Mouse (Mus musculus): Measurements from ENCODE around the gene Zfp931. TPM values are rescaled to one million over a fixed set of nuclear protein-coding genes. Genes with fewer than 3 reads are reported as not detected.
"Not testable (repeated sequence)": the region's sequence is repeated elsewhere in the genome, so short reads cannot be mapped to it uniquely, and the experiment has no call there.

Gene Zfp931
- polyA plus RNA-seq (2012; fragmentation: generic; extraction: Trizol) = 1.5 TPM
- long read RNA-seq, experiment 1, partial matches to known transcripts = 0 of 4 reads
- long read RNA-seq, experiment 1, other reads (novel, unspliced or antisense) = 0 of 4 reads
- long read RNA-seq, experiment 2, partial matches to known transcripts = 0 of 5 reads
- long read RNA-seq, experiment 2, other reads (novel, unspliced or antisense) = 1 of 5 reads

DNA sequence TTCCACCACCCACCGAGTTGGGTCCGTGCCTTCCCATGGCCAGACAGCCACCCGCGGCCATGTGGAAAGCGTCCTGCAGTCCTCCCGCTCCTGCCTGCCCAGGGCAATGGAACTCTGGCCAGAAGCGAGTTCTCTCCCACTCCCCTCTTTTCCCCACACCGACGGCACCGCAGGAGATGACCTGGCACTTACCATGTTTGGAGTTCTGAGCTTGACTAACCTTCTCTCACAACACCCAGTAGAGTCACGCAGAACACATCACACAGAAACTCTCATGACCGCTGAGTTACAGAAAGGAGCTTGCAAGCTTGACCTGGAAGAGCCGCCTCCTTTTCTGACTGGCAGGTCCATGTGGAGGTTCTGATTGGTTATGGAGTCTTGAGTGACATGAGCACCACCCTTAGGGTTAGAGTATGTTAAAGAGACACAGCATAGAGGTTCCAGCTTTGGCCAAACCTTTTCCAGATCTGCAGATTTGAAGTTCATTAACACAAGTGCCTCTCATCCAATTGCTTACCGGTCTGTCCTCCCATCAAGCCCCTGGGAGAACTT lies at the start of gene Zfp931:
Gene Zfp931, minus strand, starts transcription at position 311 of the 552 bp plus-strand sequence.
- not testable (repeated sequence) for H3K36me3 ChIP-seq (ENCODE audit: control insufficient read depth, insufficient read depth); H3ac ChIP-seq (ENCODE audit: control insufficient read depth, insufficient read length, low read depth); H3K79me3 ChIP-seq (ENCODE audit: low read depth)

DNA sequence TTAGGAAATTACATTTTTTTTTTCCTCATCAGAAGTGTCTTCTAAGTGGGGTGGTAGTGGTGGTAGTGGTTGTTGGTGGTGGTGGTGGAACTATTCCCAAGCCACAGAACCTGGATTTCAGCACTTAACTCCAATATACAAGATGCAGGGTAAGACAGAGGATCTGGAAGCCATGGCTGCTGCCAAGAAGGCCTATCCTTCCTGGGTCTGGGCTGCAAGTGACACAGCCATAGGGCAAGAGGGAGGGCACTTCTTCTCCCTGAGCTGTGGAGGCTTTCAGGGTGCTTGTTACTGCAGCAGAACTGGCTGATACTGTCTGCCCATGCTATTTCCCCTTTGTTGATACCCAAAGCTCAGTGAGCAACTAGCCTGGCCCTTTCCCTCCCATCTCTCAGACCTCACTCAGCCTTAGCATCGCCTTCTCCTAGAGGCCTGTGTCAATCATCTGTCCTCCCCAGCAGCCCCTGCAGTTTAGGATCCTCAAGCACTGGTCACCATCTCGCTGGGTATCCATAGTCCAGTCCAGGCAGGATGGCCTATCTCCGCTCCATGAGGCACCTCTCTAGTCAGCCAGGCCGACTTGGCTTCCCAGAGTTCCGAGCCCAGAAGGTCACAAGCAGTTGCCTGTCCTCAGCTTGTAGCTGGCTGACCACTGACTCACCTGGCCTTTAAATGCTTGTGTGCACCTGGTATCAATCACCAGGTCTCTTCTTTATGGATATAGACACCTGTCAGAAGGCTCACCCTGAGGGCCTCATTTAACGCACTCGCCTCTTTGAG lies 48.0 kb upstream of the Zfp931 start:
- no peaks in the 10 kb centered on the region for H3K79me3 ChIP-seq (ENCODE audit: low read depth)
- H3K79me2 ChIP-seq (ENCODE audit: control insufficient read depth, insufficient read depth) = no peaks in the 10 kb centered on the region
- no peak overlapping the region for H3ac ChIP-seq (ENCODE audit: control insufficient read depth, insufficient read length, low read depth)
- TF ChIP-seq USF1 (IDR thresholded peaks at IDR 0.05; ENCODE audit: low read depth) (no peak), FOSL1 (IDR thresholded peaks at IDR 0.05; ENCODE audit: insufficient read depth, low read length, poor library complexity, severe bottlenecking) (no peak), MYOG (IDR thresholded peaks at IDR 0.05; ENCODE audit: control insufficient read depth, extremely low read depth, insufficient read length) (no peak), CTCF (IDR thresholded peaks at IDR 0.05; ENCODE audit: control insufficient read depth, insufficient read depth, insufficient read length) (no peak), MYOD1 (IDR thresholded peaks at IDR 0.05; ENCODE audit: control insufficient read depth, insufficient read length, low read depth) (no peak), CEBPB (IDR thresholded peaks at IDR 0.05; ENCODE audit: low read depth) (no peak), MAX (IDR thresholded peaks at IDR 0.05) (no peak)
- H3K4me3 ChIP-seq (ENCODE audit: insufficient read depth, poor library complexity, severe bottlenecking) = no peak overlapping the region
- no peaks in the 10 kb centered on the region for H3K36me3 ChIP-seq (ENCODE audit: control insufficient read depth, insufficient read depth)
- no peaks in the 10 kb centered on the region for H3K27me3 ChIP-seq (ENCODE audit: control insufficient read depth, insufficient read depth, insufficient read length)

More for the DNA sequence above, at the start of gene Zfp931:
- H3K27me3 ChIP-seq (ENCODE audit: control insufficient read depth, insufficient read depth, insufficient read length); H3K79me2 ChIP-seq (ENCODE audit: control insufficient read depth, insufficient read depth): not testable (repeated sequence)
- H3K4me3 ChIP-seq (ENCODE audit: insufficient read depth, poor library complexity, severe bottlenecking) = peak within 1 kb of the TSS; percentile 32

DNA sequence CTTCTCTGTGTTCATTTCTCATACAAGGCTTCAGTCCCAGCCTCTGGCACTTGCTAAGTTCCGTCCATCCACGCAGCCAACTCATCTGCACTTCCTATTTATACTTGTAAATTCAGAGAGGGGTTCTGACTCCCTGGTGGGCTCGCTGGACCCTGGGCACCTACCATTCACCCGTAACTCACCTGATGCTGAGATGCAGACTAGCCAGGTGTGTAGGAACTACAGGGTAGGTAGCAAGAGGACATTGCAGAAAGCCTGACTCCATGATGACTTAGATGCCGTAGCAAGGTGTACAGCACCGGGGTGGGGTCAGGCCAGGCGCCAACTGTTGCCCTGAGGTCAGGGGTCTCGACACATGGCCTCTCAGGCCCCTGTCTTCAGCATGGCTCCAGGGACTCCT lies 47.2 kb upstream of the Zfp931 start:
- TF ChIP-seq MYOG (IDR thresholded peaks at IDR 0.05; ENCODE audit: control insufficient read depth, extremely low read depth, insufficient read length) (no peak), MAX (IDR thresholded peaks at IDR 0.05) (no peak), MYOD1 (IDR thresholded peaks at IDR 0.05; ENCODE audit: control insufficient read depth, insufficient read length, low read depth) (no peak), FOSL1 (IDR thresholded peaks at IDR 0.05; ENCODE audit: insufficient read depth, low read length, poor library complexity, severe bottlenecking) (no peak), CTCF (IDR thresholded peaks at IDR 0.05; ENCODE audit: control insufficient read depth, insufficient read depth, insufficient read length) (no peak), CEBPB (IDR thresholded peaks at IDR 0.05; ENCODE audit: low read depth) (no peak)
- H3K27me3 ChIP-seq (ENCODE audit: control insufficient read depth, insufficient read depth, insufficient read length) = no peaks in the 10 kb centered on the region
- H3K79me2 ChIP-seq (ENCODE audit: control insufficient read depth, insufficient read depth) = no peaks in the 10 kb centered on the region
- H3ac ChIP-seq (ENCODE audit: control insufficient read depth, insufficient read length, low read depth) = no peak overlapping the region
- H3K36me3 ChIP-seq (ENCODE audit: control insufficient read depth, insufficient read depth) = no peaks in the 10 kb centered on the region
- H3K4me3 ChIP-seq (ENCODE audit: insufficient read depth, poor library complexity, severe bottlenecking) = no peak overlapping the region
- H3K79me3 ChIP-seq (ENCODE audit: low read depth) = no peaks in the 10 kb centered on the region

DNA sequence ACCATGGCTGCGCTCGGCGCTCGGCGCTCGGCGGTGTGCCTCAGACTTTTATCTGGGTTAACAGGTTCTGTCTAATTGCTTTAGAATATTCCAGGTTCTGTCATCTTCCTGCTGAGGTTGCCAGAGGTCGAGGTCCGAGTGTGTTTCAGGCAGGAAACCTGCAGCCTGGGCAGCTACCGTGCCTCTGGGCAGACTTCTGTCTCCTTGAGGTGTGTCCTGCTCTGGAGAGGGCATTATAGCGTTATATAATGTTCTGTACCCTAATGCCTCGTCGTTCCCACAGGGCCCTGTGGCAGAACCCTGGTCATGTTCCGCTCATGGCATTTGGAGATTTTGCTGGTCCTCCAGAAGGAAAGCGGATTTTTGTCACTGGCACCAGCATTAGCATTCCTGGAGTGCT lies 45.2 kb upstream of the Zfp931 start:
- H3ac ChIP-seq (ENCODE audit: control insufficient read depth, insufficient read length, low read depth) = no peak overlapping the region
- TF ChIP-seq USF1 (IDR thresholded peaks at IDR 0.05; ENCODE audit: low read depth) = no peak
- no peak for TF ChIP-seq MAX (IDR thresholded peaks at IDR 0.05)
- no peak for TF ChIP-seq CTCF (IDR thresholded peaks at IDR 0.05; ENCODE audit: control insufficient read depth, insufficient read depth, insufficient read length)
- TF ChIP-seq FOSL1 (IDR thresholded peaks at IDR 0.05; ENCODE audit: insufficient read depth, low read length, poor library complexity, severe bottlenecking) = no peak
- TF ChIP-seq MYOG (IDR thresholded peaks at IDR 0.05; ENCODE audit: control insufficient read depth, extremely low read depth, insufficient read length) = no peak

DNA sequence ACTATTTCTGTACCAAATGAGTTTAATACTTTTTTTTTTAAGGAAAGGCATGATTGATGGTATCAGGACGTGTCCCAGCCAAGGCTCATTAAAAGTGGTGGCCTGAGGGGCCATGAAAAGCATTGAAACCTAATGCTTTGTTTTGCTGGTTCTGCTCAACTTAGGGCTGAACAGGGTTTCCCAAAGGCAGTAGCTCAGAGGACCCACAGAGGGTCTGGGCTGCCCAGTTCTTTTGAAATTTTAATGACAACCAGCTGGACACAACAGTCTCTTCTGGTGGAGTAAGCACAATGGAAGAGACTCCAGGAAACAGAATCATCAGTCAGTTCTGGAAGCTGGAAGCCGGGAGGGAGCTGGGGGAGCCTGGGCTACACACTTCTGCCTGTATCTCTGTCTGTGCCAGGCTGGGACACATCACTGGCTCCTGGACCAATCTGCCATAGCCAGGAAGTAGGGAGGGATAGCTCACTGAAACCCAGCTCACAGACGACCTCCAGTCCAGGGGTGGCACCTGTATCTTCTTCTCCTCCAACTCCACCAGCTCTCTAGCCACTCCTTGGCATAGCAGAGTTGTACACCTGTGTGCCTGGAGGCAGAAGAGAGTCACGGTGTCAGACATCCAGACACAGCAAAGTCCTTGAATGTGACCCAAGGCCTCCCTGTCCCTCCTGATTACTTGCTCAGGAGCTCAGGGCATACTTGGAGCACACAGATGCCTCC lies 43.8 kb upstream of the Zfp931 start:
- Histone ChIP-seq H3K79me3 (ENCODE audit: low read depth) (no peaks in the 10 kb centered on the region), H3ac (ENCODE audit: control insufficient read depth, insufficient read length, low read depth) (no peak overlapping the region), H3K4me3 (ENCODE audit: insufficient read depth, poor library complexity, severe bottlenecking) (no peak overlapping the region), H3K27me3 (ENCODE audit: control insufficient read depth, insufficient read depth, insufficient read length) (no peaks in the 10 kb centered on the region), H3K79me2 (ENCODE audit: control insufficient read depth, insufficient read depth) (no peaks in the 10 kb centered on the region), H3K36me3 (ENCODE audit: control insufficient read depth, insufficient read depth) (no peaks in the 10 kb centered on the region)
- TF ChIP-seq FOSL1 (IDR thresholded peaks at IDR 0.05; ENCODE audit: insufficient read depth, low read length, poor library complexity, severe bottlenecking) (no peak), MAX (IDR thresholded peaks at IDR 0.05) (no peak), CEBPB (IDR thresholded peaks at IDR 0.05; ENCODE audit: low read depth) (no peak), MYOG (IDR thresholded peaks at IDR 0.05; ENCODE audit: control insufficient read depth, extremely low read depth, insufficient read length) (no peak), CTCF (IDR thresholded peaks at IDR 0.05; ENCODE audit: control insufficient read depth, insufficient read depth, insufficient read length) (no peak), USF1 (IDR thresholded peaks at IDR 0.05; ENCODE audit: low read depth) (no peak), MYOD1 (IDR thresholded peaks at IDR 0.05; ENCODE audit: control insufficient read depth, insufficient read length, low read depth) (no peak)

More for the DNA sequence above, 45.2 kb upstream of the Zfp931 start:
- Histone ChIP-seq H3K79me2 (ENCODE audit: control insufficient read depth, insufficient read depth) (no peaks in the 10 kb centered on the region), H3K36me3 (ENCODE audit: control insufficient read depth, insufficient read depth) (no peaks in the 10 kb centered on the region), H3K4me3 (ENCODE audit: insufficient read depth, poor library complexity, severe bottlenecking) (no peak overlapping the region), H3K27me3 (ENCODE audit: control insufficient read depth, insufficient read depth, insufficient read length) (no peaks in the 10 kb centered on the region), H3K79me3 (ENCODE audit: low read depth) (no peaks in the 10 kb centered on the region)
